Mouse (Mus musculus) E14TG2a.4 (cell line): Measurements from ENCODE around the gene Aph1a.

Source experiments
- CTCF ChIP-seq: conservative IDR thresholded peaks from 2 replicates; pipeline ENCODE4 v1.5.1; 2014; ENCODE audit warnings: low read length
- NANOG ChIP-seq: IDR thresholded peaks from 2 replicates; pipeline ENCODE4 v1.6.1; 2014; ENCODE audit warnings: borderline replicate concordance, low read length, mixed read lengths
- POU5F1 ChIP-seq: IDR thresholded peaks from 2 replicates; pipeline ENCODE4 v1.6.1; 2014; ENCODE audit warnings: low read length, borderline replicate concordance

GRCm38 (mm10) chr3:95904568-95904967 lies 10.8 kb downstream of the Aph1a start, which contains the start of gene Car14:
- TF ChIP-seq CTCF, result no peak
- TF ChIP-seq NANOG, result no peak
- no peak for TF ChIP-seq POU5F1
